Mouse (Mus musculus) testis, adult 2 months (tissue): ENCODE data around the gene Galnt3.

ENCODE experiments used
- CTCF ChIP-seq: fragments of 200-500 bp; IDR thresholded peaks from 2 replicates; pipeline ENCODE4 v1.5.1; 2012; ENCODE audit warnings: low read depth, mild to moderate bottlenecking, inconsistent platforms, low read length, moderate library complexity; ENCODE audit not compliant: control insufficient read depth, insufficient read depth, insufficient replicate concordance
- POLR2A ChIP-seq: fragments of 200-500 bp; IDR thresholded peaks from 2 replicates; pipeline ENCODE4 v1.6.1; 2012; ENCODE audit warnings: low read depth, mild to moderate bottlenecking, inconsistent platforms, low read length, moderate library complexity; ENCODE audit not compliant: control insufficient read depth

GRCm38 (mm10) chr2:66148654-66149230, 23.9 kb upstream of the Galnt3 start:
- TF ChIP-seq CTCF (no peak), POLR2A (no peak)
